Mouse (Mus musculus): Measurements from ENCODE around the gene Tpst2.
A peak's percentile ranks its signal among the peaks of the same experiment; 100 is the strongest.

Gene Tpst2

DNA sequence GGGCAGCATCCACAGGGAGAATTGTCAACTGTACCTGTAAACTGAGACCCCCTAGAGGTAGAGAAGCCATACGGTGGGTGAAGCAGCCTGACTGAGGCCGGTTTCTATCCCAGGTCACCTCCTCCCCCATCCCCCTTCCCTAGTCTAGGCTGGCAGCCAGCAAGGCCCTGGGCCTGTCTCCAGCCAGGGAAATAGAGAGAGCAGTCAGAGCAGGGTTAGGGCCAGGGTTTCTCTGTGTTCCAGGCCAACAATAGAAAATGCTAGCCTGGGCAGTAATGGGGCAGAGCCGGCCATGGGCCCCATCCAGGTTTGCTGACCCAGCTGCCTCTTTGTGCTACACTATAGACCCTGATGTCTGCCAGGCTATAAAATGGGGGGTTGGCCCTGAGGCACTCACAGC lies 21.1 kb upstream of the Tpst2 start, which contains the start of gene Crybb1:
Gene Crybb1, plus strand, starts transcription at position 390 of the 400 bp plus-strand sequence.
- DNase-seq (ENCODE audit: low spot score in 2 of 2): peak; percentile 60

DNA sequence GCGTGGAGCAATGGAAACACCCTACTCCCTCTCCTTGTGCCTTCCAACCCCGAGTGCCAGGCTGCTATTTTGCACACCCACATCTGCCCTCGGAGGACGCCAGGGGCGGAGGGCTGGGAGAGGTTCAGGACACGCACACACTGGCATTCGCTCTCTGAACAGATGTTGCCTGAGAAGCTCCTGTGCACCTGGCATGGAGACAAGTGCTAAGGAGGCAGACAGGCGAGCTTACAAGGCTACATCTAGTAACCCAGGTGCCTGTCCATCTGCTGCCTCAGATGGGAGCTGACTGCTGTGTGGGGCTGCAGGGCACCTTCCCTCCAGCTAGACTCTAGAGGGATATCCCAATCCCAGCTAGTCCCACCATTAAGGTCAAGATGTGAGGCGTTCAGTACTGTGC lies 20.0 kb upstream of the Tpst2 start:
- no peak for DNase-seq (ENCODE audit: low spot score in 2 of 2)

DNA sequence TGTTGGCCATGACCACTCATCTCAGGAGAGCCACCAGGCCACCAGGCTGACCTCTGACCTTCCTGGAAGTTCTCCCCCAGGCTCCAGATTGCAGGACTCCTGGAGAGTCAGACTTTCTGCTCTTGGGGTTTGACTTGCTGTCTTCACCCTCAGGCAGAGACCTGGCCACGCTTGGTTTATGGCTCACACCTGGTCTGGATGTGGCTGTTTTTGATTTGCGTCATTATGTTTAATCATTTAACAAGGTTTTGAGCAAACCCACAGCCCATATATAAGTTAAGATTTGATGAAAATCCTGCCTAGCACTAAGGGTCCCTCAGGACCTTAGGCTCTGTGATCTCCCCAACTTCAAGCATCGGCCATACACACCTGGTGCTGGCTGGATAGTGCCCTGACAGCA lies 18.6 kb upstream of the Tpst2 start:
- no peak for DNase-seq (ENCODE audit: low spot score in 2 of 2)

DNA sequence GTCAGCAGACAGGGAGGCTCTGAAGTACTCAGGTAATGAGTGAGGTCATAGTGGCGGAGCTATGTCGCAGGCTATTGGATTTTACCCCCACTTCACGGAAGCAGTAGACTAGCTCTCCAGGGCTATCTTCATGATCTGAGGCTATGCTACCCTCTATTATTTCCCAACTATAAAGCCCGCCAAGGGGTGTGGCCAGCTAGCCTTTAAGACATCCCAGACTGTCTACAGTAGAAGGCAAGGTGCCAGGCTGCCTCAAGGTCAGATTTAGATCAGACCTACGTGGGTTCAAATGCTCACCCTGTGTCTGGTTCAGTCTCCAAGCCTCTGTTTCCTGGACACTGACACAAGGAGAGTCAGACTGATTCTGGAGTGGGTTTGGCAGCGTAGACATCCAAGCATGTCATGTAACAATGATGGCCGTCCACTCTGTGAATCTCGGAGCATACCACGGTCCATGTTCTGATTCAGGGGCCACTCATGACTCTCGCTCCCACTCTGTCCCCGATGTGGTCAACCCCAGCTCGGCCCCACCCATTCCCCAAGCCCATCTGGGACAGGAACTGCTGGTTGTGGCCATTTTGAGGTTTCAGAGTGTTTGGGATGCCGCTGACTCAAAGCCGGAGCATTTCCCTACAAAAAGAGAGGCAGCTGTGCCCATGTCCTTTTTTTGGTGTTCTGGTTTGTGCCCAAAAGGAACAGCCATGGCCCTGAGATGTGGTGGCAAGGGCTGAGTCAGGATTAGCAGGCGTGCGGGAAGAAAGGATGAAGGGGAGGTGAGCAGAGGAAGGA lies 16.4 kb upstream of the Tpst2 start:
- no peak for DNase-seq (ENCODE audit: low spot score in 2 of 2)

DNA sequence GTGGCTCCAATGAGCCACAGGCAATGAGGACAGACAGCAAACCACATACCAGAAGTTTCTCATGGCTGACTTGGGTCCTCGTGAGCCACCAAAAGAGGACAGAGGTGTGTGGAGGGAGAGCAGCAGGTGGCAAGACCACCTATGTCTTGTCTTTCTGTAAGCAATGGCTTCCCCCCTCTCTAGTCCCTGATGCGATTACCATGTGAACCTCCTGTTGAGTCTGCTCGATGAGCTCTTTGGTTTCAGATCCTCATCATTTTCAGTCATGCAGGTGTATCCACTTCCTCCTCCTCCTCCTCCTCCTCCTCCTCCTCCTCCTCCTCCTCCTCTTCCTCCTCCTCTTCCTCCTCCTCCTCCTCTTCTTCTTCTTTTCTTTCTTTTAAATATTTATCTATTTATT lies 15.7 kb upstream of the Tpst2 start:
- no peak for DNase-seq (ENCODE audit: low spot score in 2 of 2)

DNA sequence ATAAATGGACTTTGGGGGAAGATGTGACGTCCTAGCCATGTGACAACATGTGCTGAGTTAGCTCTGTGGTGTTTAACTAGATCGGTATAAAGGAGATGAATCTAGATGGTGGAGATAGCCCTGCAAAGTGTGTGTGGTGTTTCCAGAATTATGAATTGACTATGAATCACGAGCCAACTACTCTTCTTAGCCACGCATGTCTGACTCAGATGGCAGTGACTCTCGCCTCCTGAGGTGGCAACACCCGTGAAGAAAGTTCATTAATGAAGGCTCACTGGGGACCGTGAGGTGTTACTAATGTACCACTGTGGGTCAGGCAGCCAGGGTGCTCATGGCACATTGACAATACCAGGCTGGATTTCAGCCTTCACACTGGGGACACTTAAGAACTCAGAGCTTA lies 12.4 kb upstream of the Tpst2 start:
- no peak for DNase-seq (ENCODE audit: low spot score in 2 of 2)

DNA sequence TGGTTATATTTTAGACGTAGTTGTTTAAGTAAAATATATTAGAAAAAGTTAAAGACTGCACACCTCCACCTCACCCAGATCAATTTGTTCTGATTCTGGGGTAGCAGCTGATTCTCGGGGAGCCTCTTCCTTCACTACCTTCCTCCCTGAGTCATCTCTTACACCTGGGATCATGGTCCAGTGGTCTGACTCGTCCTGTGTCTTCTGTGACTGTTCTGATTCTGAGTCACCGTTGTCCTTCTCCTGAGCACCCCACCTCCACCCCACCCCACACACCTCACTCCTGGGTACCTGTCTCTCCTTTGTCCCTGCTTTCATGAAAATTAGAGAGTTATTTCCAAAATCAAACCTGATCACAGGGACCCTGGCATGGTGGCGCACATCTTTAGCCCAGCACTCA lies 11.4 kb upstream of the Tpst2 start:
- no peak for DNase-seq (ENCODE audit: low spot score in 2 of 2)

DNA sequence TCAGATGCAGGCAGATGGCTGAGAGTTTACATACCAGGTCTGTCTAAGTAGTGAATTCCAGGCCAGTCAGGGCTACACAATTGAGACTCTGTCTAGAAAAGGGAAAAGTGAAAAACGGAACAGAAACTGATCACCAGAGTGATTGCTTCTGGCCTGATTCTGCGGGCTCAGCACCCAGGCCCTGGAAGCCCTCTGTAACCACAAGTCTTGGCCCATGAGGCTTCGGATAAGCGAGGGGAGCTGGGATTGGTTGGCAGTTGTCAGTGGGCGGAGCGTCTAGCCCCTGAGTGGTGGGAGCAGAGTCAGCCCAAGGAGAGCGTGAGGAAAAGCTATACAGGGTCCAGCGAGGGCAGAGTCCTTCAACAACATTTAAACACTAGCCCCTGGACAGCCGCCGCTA lies 11.0 kb upstream of the Tpst2 start:
- peak in 1 of 2 experiments; percentile 45 for DNase-seq (ENCODE audit: low spot score in 2 of 2)

DNA sequence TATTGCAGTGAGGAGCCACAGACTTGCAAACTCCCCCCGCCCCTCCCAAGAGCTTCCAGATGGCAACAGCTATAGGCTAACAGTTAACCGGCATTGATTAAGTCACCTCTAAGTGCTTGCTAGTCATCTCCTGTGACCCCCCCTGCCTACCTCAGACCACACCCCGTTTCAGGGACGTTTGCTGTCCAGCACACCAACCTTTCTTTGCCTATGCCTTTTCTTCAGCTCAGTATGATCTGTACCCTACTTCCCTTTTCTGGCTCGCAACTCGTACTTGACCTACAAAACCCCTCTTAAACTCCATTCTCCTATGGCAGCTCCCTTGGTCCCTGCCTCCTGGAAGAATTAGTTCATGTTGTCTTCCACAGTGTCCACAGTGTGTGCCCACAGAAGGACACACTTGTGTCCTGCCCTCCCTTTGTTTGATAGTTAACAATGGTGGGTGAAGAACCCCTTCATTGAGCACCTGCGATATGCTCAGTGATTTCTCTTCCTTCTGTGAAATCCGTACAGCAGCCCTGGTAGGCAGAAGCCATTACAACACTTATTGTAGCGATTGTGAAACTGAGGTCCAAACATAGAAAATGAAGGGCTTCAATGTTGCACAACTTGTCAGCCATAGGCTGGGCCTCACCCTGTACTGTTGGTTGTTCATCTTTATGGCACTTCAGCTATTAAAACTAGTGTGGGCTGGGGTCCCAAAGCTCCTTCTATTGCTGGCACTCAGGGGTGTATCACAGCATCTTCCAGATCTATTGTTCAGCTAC lies 10.3 kb upstream of the Tpst2 start:
- no peak for DNase-seq (ENCODE audit: low spot score in 2 of 2)

DNA sequence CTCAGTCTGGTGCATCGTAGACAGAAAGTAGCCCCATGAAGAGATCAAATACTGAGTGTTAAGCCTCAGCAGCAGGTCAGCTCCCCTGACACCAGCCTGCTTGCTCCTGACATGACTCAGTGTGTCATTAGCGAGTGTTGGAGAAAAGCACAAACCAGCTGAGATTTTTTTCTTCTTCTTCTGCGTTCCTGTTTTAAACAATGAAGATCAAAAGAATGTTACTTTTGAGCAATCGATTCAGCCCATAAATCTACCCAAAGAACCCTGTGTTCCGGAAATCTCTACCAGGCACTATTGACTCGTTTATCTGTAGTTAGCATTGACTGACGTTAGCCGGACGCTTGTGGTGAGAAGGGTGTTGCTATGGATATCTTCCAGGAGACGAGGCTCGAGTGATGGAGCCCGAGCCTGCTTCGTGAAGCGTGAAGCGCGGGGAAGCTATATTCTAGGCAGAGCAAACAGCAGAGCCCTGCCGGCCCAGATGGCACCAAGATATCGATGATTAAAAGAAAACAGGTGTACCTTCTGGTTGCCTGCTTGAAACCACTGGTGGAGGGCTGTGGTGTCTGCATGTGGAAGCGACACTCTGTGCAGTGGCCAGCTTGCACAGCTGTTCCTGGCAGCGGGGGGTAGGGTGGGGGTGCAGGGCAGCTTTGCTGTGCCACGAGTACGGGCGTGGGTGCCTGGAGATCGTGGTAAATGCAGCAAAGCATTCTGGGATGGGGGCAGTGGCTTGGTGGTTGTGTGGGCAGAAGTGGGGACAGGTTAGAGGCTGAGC lies 5.5 kb upstream of the Tpst2 start:
- DNase-seq (ENCODE audit: low spot score in 2 of 2): no peak

DNA sequence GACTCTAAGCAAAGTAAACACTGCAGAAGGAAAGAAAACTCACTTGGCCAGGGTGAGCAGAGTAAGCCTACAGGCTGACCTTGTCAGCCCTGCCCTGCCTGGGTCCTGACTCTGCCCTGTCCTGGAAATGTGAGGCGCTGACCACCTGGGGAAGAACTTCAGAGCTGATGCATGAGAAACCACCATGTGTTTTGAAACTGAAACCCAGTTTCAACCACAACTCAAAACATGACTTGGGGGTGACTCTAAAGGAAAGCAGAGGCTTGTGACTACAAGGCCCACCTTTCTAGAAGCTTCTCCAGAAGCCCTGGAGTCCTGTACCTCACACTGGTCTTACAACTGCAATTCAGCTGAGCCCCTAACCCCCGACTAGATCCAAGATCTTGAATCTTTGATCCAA lies 3.6 kb upstream of the Tpst2 start:
- DNase-seq (ENCODE audit: low spot score in 2 of 2): no peak

DNA sequence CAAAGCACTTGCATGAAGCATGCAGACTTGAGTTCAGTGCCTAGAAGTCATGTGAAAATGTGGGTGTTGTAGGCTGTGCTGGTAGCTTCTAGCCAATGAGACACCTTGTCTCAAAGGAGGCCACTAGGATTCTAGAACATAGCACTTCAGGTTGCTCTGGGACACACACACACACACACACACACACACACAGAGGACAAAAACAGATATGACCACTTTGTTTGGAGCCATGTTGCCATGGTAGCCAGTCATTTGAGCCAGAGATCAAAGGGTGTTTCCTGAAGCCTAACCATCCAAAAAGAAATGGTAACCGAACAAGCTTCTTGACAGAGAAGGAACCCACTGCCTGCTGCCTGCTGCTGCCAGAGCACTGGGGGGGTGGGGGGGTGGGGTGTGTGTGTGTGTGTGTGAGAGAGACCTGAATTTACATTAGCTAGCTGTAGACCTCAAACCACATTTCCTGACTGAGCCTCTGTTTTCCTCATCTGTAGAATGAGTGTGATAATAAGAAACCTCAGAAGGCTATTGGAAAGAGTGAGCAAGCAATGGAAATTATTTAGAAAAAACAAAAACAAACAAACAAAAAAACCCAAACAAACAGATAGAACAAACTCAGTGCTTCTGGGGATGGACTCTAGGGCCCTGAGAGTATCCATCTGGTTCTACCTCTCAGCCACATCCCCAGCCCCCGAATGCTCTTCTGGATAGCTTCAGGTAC lies 2.6 kb upstream of the Tpst2 start:
- no peak for DNase-seq (ENCODE audit: low spot score in 2 of 2)

DNA sequence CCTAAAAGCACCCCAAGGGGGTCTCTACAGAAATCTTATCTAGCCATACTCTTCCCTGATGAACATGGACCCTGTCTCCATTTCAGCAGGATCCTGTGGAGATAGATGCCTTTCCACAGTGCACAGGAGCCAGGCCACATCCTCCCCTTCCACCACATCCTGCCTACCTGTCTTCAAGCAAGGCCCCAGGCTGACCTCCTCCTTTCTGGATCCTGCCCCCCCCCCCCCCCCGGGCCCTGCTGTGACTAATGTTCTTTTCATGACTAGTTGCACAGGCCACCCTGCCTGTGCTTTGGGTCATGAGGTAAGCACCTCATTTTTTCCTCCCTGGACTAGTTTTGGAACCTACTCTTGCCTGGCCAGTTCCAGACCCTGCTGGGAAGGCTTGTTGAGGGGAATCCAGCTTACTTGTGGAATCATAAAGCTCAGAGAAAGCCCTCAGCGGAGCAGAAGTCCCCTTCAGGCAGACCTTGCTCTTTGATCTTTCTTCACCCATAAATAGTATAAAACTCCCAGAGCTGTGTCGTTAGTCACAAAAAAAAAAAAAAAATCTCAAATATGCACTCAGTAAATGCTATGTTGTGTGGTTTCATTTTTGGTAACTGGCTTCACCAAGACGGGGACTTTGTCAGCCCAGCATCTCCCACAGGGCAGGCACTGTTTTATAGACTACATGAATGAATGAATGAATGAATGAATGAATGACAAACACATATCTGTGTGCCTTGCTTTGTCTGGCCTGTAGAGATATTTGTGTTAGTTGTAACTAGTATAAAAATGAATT lies 1.3 kb upstream of the Tpst2 start:
- no peak for DNase-seq (ENCODE audit: low spot score in 2 of 2)

DNA sequence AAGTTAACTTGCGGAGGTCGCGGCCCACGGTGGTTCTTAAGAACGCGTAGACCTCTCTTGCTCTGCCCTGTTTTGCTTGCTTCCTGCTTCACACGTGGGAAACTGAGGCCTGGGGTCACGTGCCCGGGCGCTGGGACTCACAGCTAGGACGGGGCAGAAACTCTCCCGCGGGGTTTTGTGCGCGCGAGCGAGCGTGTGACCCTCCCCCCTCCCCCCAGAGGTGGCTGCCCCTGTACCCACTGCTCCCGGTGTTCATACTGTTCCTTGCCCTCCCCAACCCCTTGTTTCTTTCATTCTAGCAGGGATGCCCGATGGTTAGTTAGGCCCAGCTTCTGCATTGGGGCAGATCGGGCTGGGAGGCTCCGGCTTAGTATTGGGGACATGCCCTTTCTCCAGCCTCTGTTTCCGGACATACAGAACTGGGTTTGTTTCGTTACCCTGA lies 437 bp downstream of the Tpst2 start:
- no peak for DNase-seq (ENCODE audit: low spot score in 2 of 2)

DNA sequence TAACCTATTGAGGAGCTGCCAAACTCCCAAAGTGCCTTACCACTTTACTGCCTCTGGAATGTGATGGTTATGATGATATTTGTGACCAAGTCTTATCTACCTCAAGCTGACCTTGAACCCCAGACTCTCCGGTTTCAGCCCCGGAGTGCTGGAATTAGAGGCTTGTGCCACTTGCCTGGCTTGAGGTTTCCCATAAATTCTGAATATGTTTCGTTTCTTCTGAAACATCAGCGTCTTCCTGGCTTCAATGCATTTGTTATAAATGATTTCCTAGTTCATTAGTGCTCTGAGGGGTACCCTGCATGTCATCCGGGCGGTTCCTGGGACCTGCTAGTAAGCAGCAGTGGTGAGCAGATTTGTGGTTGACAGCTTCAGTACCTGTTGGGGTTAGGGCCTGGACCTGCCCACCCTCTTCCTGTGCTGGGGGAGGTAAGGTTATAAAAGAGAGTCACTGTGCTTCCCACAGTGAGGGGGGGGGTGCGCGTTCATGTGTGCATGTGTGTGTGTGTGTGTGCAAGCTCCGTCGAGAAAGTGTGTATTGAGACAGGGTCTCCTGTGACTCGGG lies 1.5 kb downstream of the Tpst2 start:
- DNase-seq (ENCODE audit: low spot score in 2 of 2): no peak

DNA sequence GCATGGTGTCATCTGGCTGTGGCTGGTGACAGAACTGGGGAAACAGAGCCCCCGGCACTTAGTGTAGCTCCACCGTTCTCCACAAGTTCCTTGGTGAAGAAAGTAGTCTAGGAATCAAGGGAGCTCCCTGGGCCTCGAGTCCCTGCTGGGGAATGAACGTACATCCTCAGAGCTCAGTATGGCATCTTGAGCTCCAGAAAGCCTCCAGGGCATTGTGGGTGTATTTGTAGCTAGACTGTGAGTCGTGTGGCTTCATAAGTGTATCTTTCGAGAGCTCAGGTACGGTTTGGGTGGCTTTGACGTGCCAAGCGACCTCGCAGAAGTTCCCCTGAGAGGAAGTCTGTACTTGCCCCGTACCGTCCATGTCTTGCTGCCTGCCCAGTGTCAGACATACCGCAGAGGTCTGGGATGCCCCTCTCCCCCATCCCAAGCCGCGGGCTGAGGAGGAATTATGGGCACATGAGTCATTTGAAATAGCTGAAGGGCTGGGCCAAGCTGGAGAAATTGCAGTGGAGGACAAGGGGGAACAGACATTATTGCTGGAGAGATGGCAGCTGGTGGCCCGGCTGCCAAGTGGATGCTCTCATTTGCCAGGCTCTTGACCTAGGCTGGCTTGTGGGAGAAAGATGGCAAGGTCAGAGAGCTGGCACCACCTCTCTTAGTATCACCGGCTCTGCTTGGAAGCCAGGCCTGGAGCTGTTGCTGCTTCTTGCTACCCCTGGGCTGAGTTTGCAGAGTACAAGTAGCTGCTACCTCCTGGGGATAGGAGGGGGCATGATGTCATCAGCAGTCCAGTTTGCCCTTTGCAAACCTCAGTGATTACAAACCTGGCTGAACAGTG lies 2.9 kb downstream of the Tpst2 start:
- no peak for DNase-seq (ENCODE audit: low spot score in 2 of 2)

DNA sequence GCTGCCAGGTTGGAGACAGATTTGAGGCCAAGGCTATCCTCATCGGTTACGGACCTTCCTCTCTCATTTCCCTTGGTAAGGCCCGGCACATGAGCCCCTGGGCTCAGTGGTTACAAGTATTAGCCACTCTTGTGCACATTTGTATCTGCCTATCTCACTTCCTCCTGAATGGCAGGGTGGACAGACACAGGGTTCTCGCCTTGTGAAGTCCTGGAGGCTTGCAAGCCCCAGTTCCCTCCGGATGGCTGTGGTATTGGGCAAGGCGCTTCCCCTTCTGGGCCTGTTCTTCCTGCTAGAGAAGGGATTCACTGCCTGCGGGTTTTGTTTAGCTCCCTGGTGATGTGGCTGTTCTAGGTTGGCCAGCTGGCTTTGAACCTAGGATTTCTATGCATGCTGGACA lies 3.7 kb downstream of the Tpst2 start:
- no peak for DNase-seq (ENCODE audit: low spot score in 2 of 2)

DNA sequence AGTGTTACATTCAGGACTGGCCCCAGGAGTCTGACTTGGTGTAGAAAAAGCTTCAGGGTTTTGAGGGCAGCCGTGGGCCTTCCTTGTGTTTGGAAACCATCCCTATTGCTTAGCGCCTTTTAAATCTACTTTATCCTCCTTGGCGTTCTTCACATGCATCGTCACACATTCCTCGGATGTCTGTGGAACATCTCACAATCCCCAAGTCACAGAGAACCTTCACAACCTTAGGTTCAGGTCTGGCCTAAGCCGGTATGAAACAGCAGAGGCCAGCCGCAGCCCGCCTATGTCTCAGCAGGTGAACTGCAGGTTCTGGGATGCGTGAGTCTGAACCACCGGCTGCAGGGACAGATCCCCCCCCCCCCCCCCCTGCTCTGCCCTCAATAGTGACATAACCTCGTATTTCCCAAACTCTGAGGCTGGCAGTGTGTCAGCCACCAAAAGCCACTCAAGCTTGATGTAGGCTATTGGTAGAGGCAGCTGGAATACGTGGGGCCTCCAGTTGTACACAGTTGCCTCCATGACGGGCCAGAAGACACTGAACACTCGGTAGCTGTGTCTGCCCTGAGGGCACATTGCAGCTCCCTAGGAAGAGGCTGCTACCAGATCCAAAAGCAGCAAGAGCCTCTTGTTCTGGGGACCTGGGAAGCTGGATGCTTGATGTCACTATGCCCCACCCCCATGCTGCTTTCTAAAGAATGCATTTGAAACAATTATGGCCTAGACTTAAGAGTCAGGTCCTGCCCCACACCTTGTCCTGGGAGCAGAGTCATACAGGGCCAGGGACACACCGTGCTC lies 4.6 kb downstream of the Tpst2 start:
- no peak for DNase-seq (ENCODE audit: low spot score in 2 of 2)

DNA sequence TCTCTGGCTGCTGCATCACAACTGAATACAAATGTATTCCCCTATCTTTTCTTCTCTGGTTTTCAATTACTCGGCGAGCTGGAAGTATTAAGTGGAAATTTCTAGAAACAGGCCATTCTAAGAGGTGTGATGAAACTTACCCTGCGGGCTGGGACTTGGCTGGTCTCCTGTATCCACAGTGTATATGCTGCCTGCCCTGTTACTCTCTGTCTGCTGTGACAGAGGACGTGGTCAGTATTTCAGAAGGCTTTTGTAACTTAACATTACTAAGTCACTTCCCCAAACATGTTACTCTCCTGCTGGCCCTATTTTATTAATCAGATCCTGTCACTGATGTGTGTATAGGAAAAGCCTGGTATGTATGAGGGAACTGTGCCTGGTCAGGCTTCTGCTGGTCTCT lies 5.2 kb downstream of the Tpst2 start:
- DNase-seq (ENCODE audit: low spot score in 2 of 2): no peak

Data from frontal cortex, postnatal 10 days (tissue).